Mouse (Mus musculus) embryonic fibroblast, embryonic 13.5 days (primary cell): ENCODE measurements at regions not wholly inside any gene's neighbourhood (a gene's known extent, or its start where the extent isn't known, plus 50 kb on each side); places are given as distances from the start of the nearest gene placed in this dataset.

Experiments used
- H3K27ac ChIP-seq: 2 replicates; pipeline ENCODE4 v1.5.1; 2012; ENCODE audit warnings: low read length, control low read depth, inconsistent platforms; ENCODE audit not compliant: insufficient read depth
- H3K4me1 ChIP-seq: 2 replicates; pipeline ENCODE4 v1.6.1; 2011; ENCODE audit warnings: low read length; ENCODE audit not compliant: control insufficient read depth, insufficient read depth
- H3K4me3 ChIP-seq: 2 replicates; pipeline ENCODE4 v1.5.1; 2011; ENCODE audit warnings: mild to moderate bottlenecking, control low read depth, low read length; ENCODE audit not compliant: insufficient read depth
- CTCF ChIP-seq: IDR thresholded peaks from 2 replicates; pipeline ENCODE4 v1.5.1; 2011; ENCODE audit warnings: mild to moderate bottlenecking, control low read depth, low read length, moderate library complexity, borderline replicate concordance; ENCODE audit not compliant: insufficient read depth
- POLR2A ChIP-seq: IDR thresholded peaks from 2 replicates; pipeline ENCODE4 v1.6.1; 2011; ENCODE audit warnings: low read depth, mild to moderate bottlenecking, control low read depth, low read length, moderate library complexity

- no peak for TF ChIP-seq CTCF
- TF ChIP-seq POLR2A: no peak
- H3K4me1 ChIP-seq: 0 out of 2 replicates have a peak, but pooled peaks cover 2% of the 10 kb centered on the region
- peak overlapping the region; percentile 83 for H3K27ac ChIP-seq
- H3K4me3 ChIP-seq: no peak overlapping the region
Measured at GRCm38 (mm10) chr9:51507265-51507913, 178.7 kb upstream of the 1810046K07Rik start.

- Histone ChIP-seq H3K4me1 (no peaks in the 10 kb centered on the region), H3K27ac (no peak overlapping the region), H3K4me3 (no peak overlapping the region)
- TF ChIP-seq CTCF: no peak
- no peak for TF ChIP-seq POLR2A
Measured at GRCm38 (mm10) chr9:51517643-51518042, 188.9 kb upstream of the 1810046K07Rik start.

GRCm38 (mm10) chr9:51518376-51518775, 189.7 kb upstream of the 1810046K07Rik start:
- Histone ChIP-seq H3K4me3 (no peak overlapping the region), H3K4me1 (no peaks in the 10 kb centered on the region)
- TF ChIP-seq CTCF (no peak), POLR2A (no peak)

GRCm38 (mm10) chr9:51523471-51523870, 194.8 kb upstream of the 1810046K07Rik start:
- no peak overlapping the region for H3K27ac ChIP-seq
- TF ChIP-seq POLR2A (no peak), CTCF (no peak)
- H3K4me3 ChIP-seq: no peak overlapping the region
- no peaks in the 10 kb centered on the region for H3K4me1 ChIP-seq

More at GRCm38 (mm10) chr9:51518376-51518775, 189.7 kb upstream of the 1810046K07Rik start:
- no peak overlapping the region; the same call in 1 of the 2 replicates for H3K27ac ChIP-seq

- Histone ChIP-seq H3K4me1 (no peaks in the 10 kb centered on the region), H3K4me3 (no peak overlapping the region), H3K27ac (no peak overlapping the region)
- TF ChIP-seq POLR2A: no peak
Measured at GRCm38 (mm10) chr9:51525906-51526305, 197.2 kb upstream of the 1810046K07Rik start.

- Histone ChIP-seq H3K4me1 (no peaks in the 10 kb centered on the region), H3K4me3 (no peak overlapping the region), H3K27ac (no peak overlapping the region; the same call in 1 of the 2 replicates)
- TF ChIP-seq POLR2A: no peak
Measured at GRCm38 (mm10) chr9:51538894-51539293, 210.2 kb upstream of the 1810046K07Rik start.

GRCm38 (mm10) chr9:51541940-51542339, 213.2 kb upstream of the 1810046K07Rik start:
- TF ChIP-seq CTCF: no peak
- TF ChIP-seq POLR2A: no peak
- Histone ChIP-seq H3K27ac (no peak overlapping the region), H3K4me3 (no peak overlapping the region), H3K4me1 (no peaks in the 10 kb centered on the region)

- H3K4me3 ChIP-seq: no peak overlapping the region
- H3K27ac ChIP-seq: peak overlapping the region; percentile 66; the same call in 1 of the 2 replicates
- H3K4me1 ChIP-seq: peaks cover 4% of the 10 kb centered on the region; the same call in 1 of the 2 replicates
- TF ChIP-seq POLR2A: no peak
- no peak for TF ChIP-seq CTCF
Measured at GRCm38 (mm10) chr9:51572040-51572439, 193.1 kb upstream of the Arhgap20 start.

- H3K4me1 ChIP-seq: no peaks in the 10 kb centered on the region; the same call in 1 of the 2 replicates
- H3K4me3 ChIP-seq: no peak overlapping the region
- no peak overlapping the region for H3K27ac ChIP-seq
- TF ChIP-seq CTCF: no peak
Measured at GRCm38 (mm10) chr9:51581601-51582000, 183.5 kb upstream of the Arhgap20 start.

- H3K27ac ChIP-seq: no peak overlapping the region
- no peaks in the 10 kb centered on the region for H3K4me1 ChIP-seq
- TF ChIP-seq CTCF (no peak), POLR2A (no peak)
- no peak overlapping the region for H3K4me3 ChIP-seq
Measured at GRCm38 (mm10) chr9:51593707-51594106, 171.4 kb upstream of the Arhgap20 start.
